Mouse (Mus musculus) cerebellum, adult 8-10 months (tissue): Measurements from ENCODE around the gene Idua.

ENCODE experiments used
- DNase-seq: peaks from one replicate; pipeline ENCODE4 v3.0.0; 2022

Idua gene

GRCm38 (mm10) chr5:108727425-108727824 is 67.3 kb downstream of the Idua start:
- DNase-seq = no peak
